Mouse (Mus musculus) midbrain, embryonic 16.5 days (tissue): ENCODE data around the gene Zfp286. TPM values are rescaled to one million over a fixed set of nuclear protein-coding genes. Genes with fewer than 3 reads are reported as not detected.
"Not testable (repeated sequence)": the region's sequence is repeated elsewhere in the genome, so short reads cannot be mapped to it uniquely, and the experiment has no call there.

Experiments used
- ATAC-seq: fragments of 200-750 bp; cut with Nextera tagmentation; 2 replicates; pipeline ENCODE4 v1.8.0; 2017; ENCODE audit warnings: moderate TSS enrichment
- H3K27ac ChIP-seq: fragments of 300-500 bp; sonication (generic); 2 replicates; pipeline ENCODE4 v1.5.1; 2014; ENCODE audit warnings: mild to moderate bottlenecking, low read length, mixed read lengths
- H3K27me3 ChIP-seq: fragments of 300-500 bp; sonication (generic); 2 replicates; pipeline ENCODE4 v1.6.1; 2014; ENCODE audit warnings: low read depth, low read length, mixed read lengths; ENCODE audit not compliant: control insufficient read depth, insufficient read depth
- H3K36me3 ChIP-seq: fragments of 300-500 bp; sonication (generic); 2 replicates; pipeline ENCODE4 v1.6.1; 2014; ENCODE audit warnings: mild to moderate bottlenecking, low read length, moderate library complexity, mixed read lengths; ENCODE audit not compliant: control insufficient read depth, insufficient read depth
- H3K4me1 ChIP-seq: fragments of 300-500 bp; sonication (generic); 2 replicates; pipeline ENCODE4 v1.6.1; 2014; ENCODE audit warnings: mild to moderate bottlenecking, low read length, mixed read lengths; ENCODE audit not compliant: control insufficient read depth, insufficient read depth
- H3K4me2 ChIP-seq: fragments of 300-500 bp; sonication (generic); 2 replicates; pipeline ENCODE4 v1.6.1; 2014; ENCODE audit warnings: mild to moderate bottlenecking, low read length, mixed read lengths
- H3K4me3 ChIP-seq: fragments of 300-500 bp; sonication (generic); 2 replicates; pipeline ENCODE4 v1.5.1; 2014; ENCODE audit warnings: low read depth, mild to moderate bottlenecking, low read length, moderate library complexity, mixed read lengths
- H3K9ac ChIP-seq: fragments of 300-500 bp; sonication (generic); 2 replicates; pipeline ENCODE4 v1.6.1; 2014; ENCODE audit warnings: low read depth, low read length, mixed read lengths
- H3K9me3 ChIP-seq: fragments of 300-500 bp; sonication (generic); replicated peaks from 2 replicates; pipeline ENCODE4 v1.6.1; 2014; ENCODE audit warnings: mild to moderate bottlenecking, low read length, mixed read lengths; ENCODE audit not compliant: control insufficient read depth, poor library complexity, severe bottlenecking
- WGBS: fragments of 180-500 bp; shearing (Covaris S2); extraction: QIAGEN DNeasy Blood & Tissue Kit; methylation state at CpG from one replicate; pipeline ENCODE4 v1.1.7; 2014; 5-methylcytosine and 5-hydroxymethylcytosine counted together
- polyA plus RNA-seq: library from polyadenylated mRNA; unstranded; fragments of >200 nt; fragmentation: Nextera tagmentation; extraction: Ambion mirVana; gene quantifications from 2 replicates; pipeline ENCODE4 v1.2.1, GENCODE M21; 2015

Gene Zfp286
- polyA plus RNA-seq, 1 experiment from 2014 or later = 34.1 TPM

GRCm38 (mm10) chr11:62757143-62757507 is 32.1 kb downstream of the Zfp286 start:
- Histone ChIP-seq H3K9ac (peak overlapping the region; percentile 62), H3K4me3 (peak overlapping the region; percentile 40), H3K36me3 (no peaks in the 10 kb centered on the region), H3K9me3 (no peaks in the 10 kb centered on the region), H3K4me1 (no peaks in the 10 kb centered on the region), H3K27me3 (no peaks in the 10 kb centered on the region), H3K4me2 (peak overlapping the region; percentile 65), H3K27ac (no peak overlapping the region)
- WGBS = 6% methylated on average over 7 of the region's 7 CpGs
- ATAC-seq = peak; percentile 57; the same call in 1 of the 2 replicates

- 6% methylated on average over 36 of the region's 36 CpGs for WGBS
- Histone ChIP-seq H3K4me3 (peak overlapping the region; percentile 40), H3K27me3 (no peaks in the 10 kb centered on the region), H3K36me3 (no peaks in the 10 kb centered on the region), H3K4me2 (peak overlapping the region; percentile 65), H3K27ac (peak overlapping the region; percentile 15; the same call in 1 of the 2 replicates), H3K9ac (peak overlapping the region; percentile 62), H3K4me1 (no peaks in the 10 kb centered on the region), H3K9me3 (no peaks in the 10 kb centered on the region)
- ATAC-seq = peak; percentile 97
Measured at GRCm38 (mm10) chr11:62756456-62757142, 32.7 kb downstream of the Zfp286 start.

- 89% methylated on average over 8 of the region's 8 CpGs for WGBS
- Histone ChIP-seq H3K36me3 (no peaks in the 10 kb centered on the region), H3K27ac (no peak within 1 kb of the TSS), H3K9me3 (no peaks in the 10 kb centered on the region), H3K27me3 (no peaks in the 10 kb centered on the region), H3K4me2 (no peak within 1 kb of the TSS), H3K4me1 (no peaks in the 10 kb centered on the region), H3K4me3 (no peak within 1 kb of the TSS), H3K9ac (no peak within 1 kb of the TSS)
- no peak for ATAC-seq
Measured at GRCm38 (mm10) chr11:62752780-62753179, 36.5 kb downstream of the Zfp286 start, which contains the start of gene Gm10428. Gene Gm10428 (plus strand): TSS chr11:62753100.

- Histone ChIP-seq H3K36me3 (no peaks in the 10 kb centered on the region), H3K9me3 (no peaks in the 10 kb centered on the region), H3K9ac (no peak overlapping the region), H3K27ac (no peak overlapping the region), H3K4me3 (no peak overlapping the region), H3K4me1 (no peaks in the 10 kb centered on the region), H3K27me3 (no peaks in the 10 kb centered on the region), H3K4me2 (no peak overlapping the region)
- WGBS = 77% methylated on average over 11 of the region's 11 CpGs
- no peak for ATAC-seq
Measured at GRCm38 (mm10) chr11:62752191-62752590, 37.1 kb downstream of the Zfp286 start.

- H3K4me2 ChIP-seq, H3K27ac ChIP-seq, H3K27me3 ChIP-seq, H3K4me1 ChIP-seq, H3K9ac ChIP-seq, H3K36me3 ChIP-seq, H3K4me3 ChIP-seq, ATAC-seq, H3K9me3 ChIP-seq: not testable (repeated sequence)
- 93% methylated on average over 13 of the region's 13 CpGs for WGBS
Measured at GRCm38 (mm10) chr11:62749445-62749844, 39.8 kb downstream of the Zfp286 start.

GRCm38 (mm10) chr11:62748062-62748461 is 41.2 kb downstream of the Zfp286 start:
- no peaks in the 10 kb centered on the region for H3K27me3 ChIP-seq
- H3K27ac ChIP-seq = no peak overlapping the region
- 72% methylated on average over 4 of the region's 4 CpGs for WGBS
- no peak for ATAC-seq
- H3K9ac ChIP-seq = no peak overlapping the region
- no peak overlapping the region for H3K4me3 ChIP-seq
- H3K4me1 ChIP-seq = peaks cover 4% of the 10 kb centered on the region; the same call in 1 of the 2 replicates
- no peak overlapping the region for H3K4me2 ChIP-seq
- H3K9me3 ChIP-seq = no peaks in the 10 kb centered on the region
- H3K36me3 ChIP-seq = no peaks in the 10 kb centered on the region

GRCm38 (mm10) chr11:62747227-62747626 is 42.0 kb downstream of the Zfp286 start:
- Histone ChIP-seq H3K4me3 (no peak overlapping the region), H3K9ac (no peak overlapping the region), H3K4me2 (no peak overlapping the region), H3K9me3 (no peaks in the 10 kb centered on the region), H3K27ac (no peak overlapping the region), H3K4me1 (peaks cover 4% of the 10 kb centered on the region; the same call in 1 of the 2 replicates), H3K36me3 (no peaks in the 10 kb centered on the region), H3K27me3 (no peaks in the 10 kb centered on the region)
- 69% methylated on average over 9 of the region's 9 CpGs for WGBS
- no peak for ATAC-seq

- Histone ChIP-seq H3K9me3 (no peaks in the 10 kb centered on the region), H3K36me3 (no peaks in the 10 kb centered on the region), H3K4me1 (peaks cover 4% of the 10 kb centered on the region; the same call in 1 of the 2 replicates), H3K27me3 (no peaks in the 10 kb centered on the region), H3K9ac (peak overlapping the region; percentile 53), H3K27ac (peak overlapping the region; percentile 19; the same call in 1 of the 2 replicates), H3K4me2 (peak overlapping the region; percentile 58), H3K4me3 (peak overlapping the region; percentile 36)
- under 1% methylated on average over 27 of the region's 27 CpGs for WGBS
- ATAC-seq = peak; percentile 83
Measured at GRCm38 (mm10) chr11:62746001-62746533, 43.2 kb downstream of the Zfp286 start.

GRCm38 (mm10) chr11:62744103-62744502 is 45.2 kb downstream of the Zfp286 start:
- H3K4me2 ChIP-seq = no peak overlapping the region
- ATAC-seq = peak; percentile 40; the same call in 1 of the 2 replicates

More at GRCm38 (mm10) chr11:62744103-62744502, 45.2 kb downstream of the Zfp286 start:
- no peak overlapping the region for H3K27ac ChIP-seq
- no peaks in the 10 kb centered on the region for H3K36me3 ChIP-seq
- no peaks in the 10 kb centered on the region for H3K27me3 ChIP-seq
- peaks cover 4% of the 10 kb centered on the region; the same call in 1 of the 2 replicates for H3K4me1 ChIP-seq
- WGBS = 50% methylated on average over 5 of the region's 5 CpGs
- H3K4me3 ChIP-seq = no peak overlapping the region
- no peak overlapping the region for H3K9ac ChIP-seq
- H3K9me3 ChIP-seq = no peaks in the 10 kb centered on the region
